Mouse (Mus musculus): ENCODE measurements around the gene Pgs1. TPM values are rescaled to one million over a fixed set of nuclear protein-coding genes. Genes with fewer than 3 reads are reported as not detected.

Gene Pgs1
- total RNA-seq, 1 experiment from 2014 or later = 51.2 TPM

- ATAC-seq (ENCODE audit: extremely low read depth, insufficient number of reproducible peaks, low FRiP score, poor library complexity, severe bottlenecking) = no peak
These were observed 13.2 kb upstream of the Pgs1 start for GRCm38 (mm10) chr11:117972656-117973558.

GRCm38 (mm10) chr11:117973569-117973968, 12.5 kb upstream of the Pgs1 start:
- ATAC-seq (ENCODE audit: extremely low read depth, insufficient number of reproducible peaks, low FRiP score, poor library complexity, severe bottlenecking) = no peak

GRCm38 (mm10) chr11:117974327-117975125, 11.6 kb upstream of the Pgs1 start:
- no peak for ATAC-seq (ENCODE audit: extremely low read depth, insufficient number of reproducible peaks, low FRiP score, poor library complexity, severe bottlenecking)

GRCm38 (mm10) chr11:117975211-117975967, 10.7 kb upstream of the Pgs1 start:
- no peak for ATAC-seq (ENCODE audit: extremely low read depth, insufficient number of reproducible peaks, low FRiP score, poor library complexity, severe bottlenecking)

- peak; percentile 67 for ATAC-seq (ENCODE audit: extremely low read depth, insufficient number of reproducible peaks, low FRiP score, poor library complexity, severe bottlenecking)
These were observed 10.0 kb upstream of the Pgs1 start for GRCm38 (mm10) chr11:117976081-117976582.

- ATAC-seq (ENCODE audit: extremely low read depth, insufficient number of reproducible peaks, low FRiP score, poor library complexity, severe bottlenecking) = no peak
These were observed 8.3 kb upstream of the Pgs1 start for GRCm38 (mm10) chr11:117977694-117978360.

GRCm38 (mm10) chr11:117979388-117979787, 6.7 kb upstream of the Pgs1 start:
- ATAC-seq (ENCODE audit: extremely low read depth, insufficient number of reproducible peaks, low FRiP score, poor library complexity, severe bottlenecking) = no peak

GRCm38 (mm10) chr11:117982426-117982825, 3.7 kb upstream of the Pgs1 start:
- no peak for ATAC-seq (ENCODE audit: extremely low read depth, insufficient number of reproducible peaks, low FRiP score, poor library complexity, severe bottlenecking)

GRCm38 (mm10) chr11:117983770-117984169, 2.3 kb upstream of the Pgs1 start:
- ATAC-seq (ENCODE audit: extremely low read depth, insufficient number of reproducible peaks, low FRiP score, poor library complexity, severe bottlenecking) = no peak

- ATAC-seq (ENCODE audit: extremely low read depth, insufficient number of reproducible peaks, low FRiP score, poor library complexity, severe bottlenecking) = peak; percentile 37; the same call in 1 of the 2 replicates
These were observed 950 bp downstream of the Pgs1 start for GRCm38 (mm10) chr11:117987032-117987451.

- no peak for ATAC-seq (ENCODE audit: extremely low read depth, insufficient number of reproducible peaks, low FRiP score, poor library complexity, severe bottlenecking)
These were observed 1.9 kb downstream of the Pgs1 start for GRCm38 (mm10) chr11:117987968-117988367.

GRCm38 (mm10) chr11:117989241-117989640, 3.1 kb downstream of the Pgs1 start:
- no peak for ATAC-seq (ENCODE audit: extremely low read depth, insufficient number of reproducible peaks, low FRiP score, poor library complexity, severe bottlenecking)

GRCm38 (mm10) chr11:117989926-117990325, 3.8 kb downstream of the Pgs1 start:
- no peak for ATAC-seq (ENCODE audit: extremely low read depth, insufficient number of reproducible peaks, low FRiP score, poor library complexity, severe bottlenecking)

- peak; percentile 85 for ATAC-seq (ENCODE audit: extremely low read depth, insufficient number of reproducible peaks, low FRiP score, poor library complexity, severe bottlenecking)
These were observed 5.7 kb downstream of the Pgs1 start for GRCm38 (mm10) chr11:117991502-117992470.

GRCm38 (mm10) chr11:117993190-117994175, 7.4 kb downstream of the Pgs1 start:
- ATAC-seq (ENCODE audit: extremely low read depth, insufficient number of reproducible peaks, low FRiP score, poor library complexity, severe bottlenecking) = peak; percentile 21; the same call in 1 of the 2 replicates
